Mouse (Mus musculus): Measurements from ENCODE around the gene Rhbdd3.

Gene Rhbdd3

GRCm38 (mm10) chr11:5129035-5129480, 30.3 kb downstream of the Rhbdd3 start:
- peak; percentile 72 for DNase-seq (ENCODE audit: low read depth, low spot score)

GRCm38 (mm10) chr11:5130111-5130665, 31.5 kb downstream of the Rhbdd3 start:
- no peak for DNase-seq (ENCODE audit: low read depth, low spot score)

GRCm38 (mm10) chr11:5132751-5133150, 34.0 kb downstream of the Rhbdd3 start:
- no peak for DNase-seq (ENCODE audit: low read depth, low spot score)

- DNase-seq (ENCODE audit: low read depth, low spot score): no peak
These were observed 37.2 kb downstream of the Rhbdd3 start for GRCm38 (mm10) chr11:5135914-5136313.

GRCm38 (mm10) chr11:5138642-5139041, 39.9 kb downstream of the Rhbdd3 start:
- DNase-seq (ENCODE audit: low read depth, low spot score): no peak

- DNase-seq (ENCODE audit: low read depth, low spot score): no peak
These were observed 40.6 kb downstream of the Rhbdd3 start for GRCm38 (mm10) chr11:5139372-5139771.

GRCm38 (mm10) chr11:5140619-5141018, 41.9 kb downstream of the Rhbdd3 start:
- DNase-seq (ENCODE audit: low read depth, low spot score): peak; percentile 35

- DNase-seq (ENCODE audit: low read depth, low spot score): no peak
These were observed 42.5 kb downstream of the Rhbdd3 start for GRCm38 (mm10) chr11:5141252-5141651.

GRCm38 (mm10) chr11:5141965-5142364, 43.2 kb downstream of the Rhbdd3 start:
- DNase-seq (ENCODE audit: low read depth, low spot score): no peak

GRCm38 (mm10) chr11:5145600-5145999, 46.9 kb downstream of the Rhbdd3 start:
- no peak for DNase-seq (ENCODE audit: low read depth, low spot score)

GRCm38 (mm10) chr11:5149249-5149648, 50.5 kb downstream of the Rhbdd3 start:
- no peak for DNase-seq (ENCODE audit: low read depth, low spot score)

- no peak for DNase-seq (ENCODE audit: low read depth, low spot score)
These were observed 51.2 kb downstream of the Rhbdd3 start for GRCm38 (mm10) chr11:5149955-5150354.

GRCm38 (mm10) chr11:5150416-5151246, 51.9 kb downstream of the Rhbdd3 start:
- DNase-seq (ENCODE audit: low read depth, low spot score): no peak

GRCm38 (mm10) chr11:5151247-5151630, 52.5 kb downstream of the Rhbdd3 start:
- DNase-seq (ENCODE audit: low read depth, low spot score): no peak

- no peak for DNase-seq (ENCODE audit: low read depth, low spot score)
These were observed 53.1 kb downstream of the Rhbdd3 start, which contains the start of gene Emid1 for GRCm38 (mm10) chr11:5151680-5152337. Emid1 (minus strand) TSS chr11:5152257.

GRCm38 (mm10) chr11:5154961-5155805, 56.5 kb downstream of the Rhbdd3 start:
- no peak for DNase-seq (ENCODE audit: low read depth, low spot score)

Data from 3T3-L1 (cell line).